Mouse (Mus musculus): ENCODE measurements at regions not wholly inside any gene's neighbourhood (a gene's known extent, or its start where the extent isn't known, plus 50 kb on each side); places are given as distances from the start of the nearest gene placed in this dataset.

DNA sequence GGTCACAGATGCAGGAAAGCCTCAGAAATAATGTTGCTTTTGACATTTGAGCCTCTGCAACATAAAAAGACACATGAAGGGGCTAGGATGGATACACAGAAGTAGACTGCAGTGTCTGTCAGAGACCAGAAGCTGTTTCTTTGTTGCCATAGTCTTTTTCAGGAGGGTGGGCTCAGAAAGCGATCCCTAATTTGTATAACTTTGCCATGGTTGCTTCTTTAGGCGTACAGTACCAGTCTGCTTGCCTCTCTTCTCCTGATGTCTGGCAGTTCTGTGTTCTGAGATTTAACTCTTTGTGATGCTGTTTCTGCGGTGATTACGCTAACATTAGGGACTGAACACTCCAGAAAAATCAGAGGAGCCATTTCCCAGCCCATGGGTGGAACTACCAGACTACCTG, 58.8 kb upstream of the Frmd4a start:
- dilution Hi-C loops (cut with MboI; ENCODE audit: extremely low pct_ligation_motif_present, extremely low pct_unique_long_range_greater_than_20kb, low sequenced_read_pairs): no loop called here
- in situ Hi-C loops (cut with MboI; ENCODE audit: low pct_ligation_motif_present, low pct_unique_long_range_greater_than_20kb, low sequenced_read_pairs): no loop called here
- H3K4me3 ChIP-seq (replicated peaks in 1 of 3; ENCODE audit: low read depth in 2 of 3, low read length in 2 of 3, poor library complexity in 1 of 3): no peak overlapping the region

GRCm38 (mm10) chr2:3959181-3959580, 58.3 kb upstream of the Frmd4a start:
- Histone ChIP-seq H3K4me2 (ENCODE audit: insufficient read depth, low read depth, poor library complexity, severe bottlenecking) (no peak overlapping the region), H3K9ac (ENCODE audit: insufficient read depth, low read depth) (no peak overlapping the region), H3K36me3 (replicated peaks in 1 of 2; ENCODE audit: control insufficient read depth in 1 of 2, insufficient read depth in 1 of 2, low read length in 1 of 2) (no peaks in the 10 kb centered on the region), H3K79me2 (replicated peaks; ENCODE audit: control insufficient read depth, extremely low read depth, insufficient read depth, poor library complexity, severe bottlenecking) (no peaks in the 10 kb centered on the region), H3K9me3 (replicated peaks; ENCODE audit: low read length) (no peaks in the 10 kb centered on the region), H3K4me1 (ENCODE audit: control insufficient read depth in 1 of 2, insufficient read depth in 2 of 2) (no peaks in the 10 kb centered on the region), H3K27ac (ENCODE audit: insufficient read depth, low read depth) (no peak overlapping the region), H3K27me3 (replicated peaks) (no peaks in the 10 kb centered on the region), H3K4me3 (replicated peaks in 1 of 3; ENCODE audit: low read depth in 2 of 3, low read length in 2 of 3, poor library complexity in 1 of 3) (no peak overlapping the region)
- in situ Hi-C loops (cut with MboI; ENCODE audit: low pct_ligation_motif_present, low pct_unique_long_range_greater_than_20kb, low sequenced_read_pairs) (no loop called here), dilution Hi-C loops (cut with MboI; ENCODE audit: extremely low pct_ligation_motif_present, extremely low pct_unique_long_range_greater_than_20kb, low sequenced_read_pairs) (no loop called here)
- no peak for DNase-seq (ENCODE audit: extremely low read depth)
- TF ChIP-seq PAX5 (IDR thresholded peaks at IDR 0.05; ENCODE audit: low read length) (no peak), ZC3H11A (IDR thresholded peaks at IDR 0.05; ENCODE audit: low read depth, low read length) (no peak), POLR2AphosphoS2 (IDR thresholded peaks at IDR 0.05; ENCODE audit: low read depth, low read length) (no peak), SMC3 (IDR thresholded peaks at IDR 0.05; ENCODE audit: low read depth, low read length) (no peak), CHD1 (IDR thresholded peaks at IDR 0.05; ENCODE audit: low read depth, low read length) (no peak), MAZ (IDR thresholded peaks at IDR 0.05; ENCODE audit: low read depth, low read length) (no peak), BHLHE40 (IDR thresholded peaks at IDR 0.05; ENCODE audit: low read depth, low read length) (no peak), E2F4 (IDR thresholded peaks at IDR 0.05; ENCODE audit: insufficient replicate concordance, low read depth, low read length) (no peak), MAFK (IDR thresholded peaks at IDR 0.05; ENCODE audit: insufficient replicate concordance, low read length) (no peak), ETS1 (conservative IDR thresholded peaks at IDR 0.05; ENCODE audit: low read depth, low read length) (no peak), CTCF (conservative IDR thresholded peaks at IDR 0.05 in 1 of 2, IDR thresholded peaks at IDR 0.05 in 1 of 2; ENCODE audit: low read depth in 2 of 2, low read length in 2 of 2) (no peak), JUND (conservative IDR thresholded peaks at IDR 0.05; ENCODE audit: low read depth, low read length) (no peak), TCF12 (IDR thresholded peaks at IDR 0.05; ENCODE audit: low read depth, low read length) (no peak), NRF1 (IDR thresholded peaks at IDR 0.05; ENCODE audit: low read depth, low read length) (no peak), ZKSCAN1 (IDR thresholded peaks at IDR 0.05; ENCODE audit: borderline replicate concordance, low read depth, low read length) (no peak), ZMIZ1 (IDR thresholded peaks at IDR 0.05; ENCODE audit: low read depth, low read length) (no peak), MEF2A (IDR thresholded peaks at IDR 0.05; ENCODE audit: borderline replicate concordance, low read depth, low read length) (no peak)

More for the DNA sequence above, 58.8 kb upstream of the Frmd4a start:
- Histone ChIP-seq H3K4me1 (ENCODE audit: control insufficient read depth in 1 of 2, insufficient read depth in 2 of 2) (no peaks in the 10 kb centered on the region), H3K79me2 (replicated peaks; ENCODE audit: control insufficient read depth, extremely low read depth, insufficient read depth, poor library complexity, severe bottlenecking) (no peaks in the 10 kb centered on the region), H3K9me3 (replicated peaks; ENCODE audit: low read length) (no peaks in the 10 kb centered on the region), H3K27me3 (replicated peaks) (no peaks in the 10 kb centered on the region), H3K9ac (ENCODE audit: insufficient read depth, low read depth) (no peak overlapping the region), H3K36me3 (replicated peaks in 1 of 2; ENCODE audit: control insufficient read depth in 1 of 2, insufficient read depth in 1 of 2, low read length in 1 of 2) (no peaks in the 10 kb centered on the region), H3K4me2 (ENCODE audit: insufficient read depth, low read depth, poor library complexity, severe bottlenecking) (no peak overlapping the region), H3K27ac (ENCODE audit: insufficient read depth, low read depth) (no peak overlapping the region)
- DNase-seq (ENCODE audit: extremely low read depth): no peak
- TF ChIP-seq MAZ (IDR thresholded peaks at IDR 0.05; ENCODE audit: low read depth, low read length): no peak
- no peak for TF ChIP-seq UBTF (IDR thresholded peaks at IDR 0.05; ENCODE audit: low read depth, low read length)
- no peak for TF ChIP-seq KAT2A (IDR thresholded peaks at IDR 0.05; ENCODE audit: insufficient replicate concordance, low read length)

Measured in CH12.LX (cell line).